Mouse (Mus musculus) fibroblast of lung, adult 2 months (primary cell): ENCODE data around the gene Kdm5a.
A peak's percentile ranks its signal among the peaks of the same experiment; 100 is the strongest.

ENCODE experiments used
- DNase-seq: peaks from one replicate; pipeline ENCODE4 v3.0.0-alpha.2; 2011; ENCODE audit warnings: low read depth

The Kdm5a gene

DNA sequence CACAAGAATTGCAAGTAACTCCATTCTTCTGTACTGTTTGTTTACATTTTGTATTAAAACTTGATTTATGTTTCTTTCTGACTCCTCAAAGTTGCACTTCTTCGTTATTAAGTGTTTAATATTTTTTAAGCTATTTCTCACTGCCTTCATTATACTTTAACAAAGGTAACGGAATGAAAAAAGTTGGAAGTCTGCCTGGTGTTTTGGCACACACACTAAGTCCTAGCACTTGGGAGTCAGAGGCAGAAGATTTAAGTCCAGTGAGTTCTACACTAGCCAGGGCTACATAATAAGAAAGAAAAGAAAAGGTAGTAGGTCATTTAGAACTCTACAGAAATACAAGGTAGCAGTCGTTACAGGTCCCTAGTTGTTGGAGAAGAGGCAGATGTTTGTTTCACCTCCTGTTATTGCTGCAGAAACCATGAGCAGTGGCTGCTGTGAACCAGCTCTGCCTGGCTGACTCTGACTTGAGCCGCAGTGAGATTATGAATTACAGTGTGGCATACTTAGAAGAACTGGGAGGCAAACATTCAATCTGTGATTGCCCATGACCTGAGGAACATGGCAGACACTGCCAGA, 78.3 kb downstream of the Kdm5a start:
- no peak for DNase-seq

DNA sequence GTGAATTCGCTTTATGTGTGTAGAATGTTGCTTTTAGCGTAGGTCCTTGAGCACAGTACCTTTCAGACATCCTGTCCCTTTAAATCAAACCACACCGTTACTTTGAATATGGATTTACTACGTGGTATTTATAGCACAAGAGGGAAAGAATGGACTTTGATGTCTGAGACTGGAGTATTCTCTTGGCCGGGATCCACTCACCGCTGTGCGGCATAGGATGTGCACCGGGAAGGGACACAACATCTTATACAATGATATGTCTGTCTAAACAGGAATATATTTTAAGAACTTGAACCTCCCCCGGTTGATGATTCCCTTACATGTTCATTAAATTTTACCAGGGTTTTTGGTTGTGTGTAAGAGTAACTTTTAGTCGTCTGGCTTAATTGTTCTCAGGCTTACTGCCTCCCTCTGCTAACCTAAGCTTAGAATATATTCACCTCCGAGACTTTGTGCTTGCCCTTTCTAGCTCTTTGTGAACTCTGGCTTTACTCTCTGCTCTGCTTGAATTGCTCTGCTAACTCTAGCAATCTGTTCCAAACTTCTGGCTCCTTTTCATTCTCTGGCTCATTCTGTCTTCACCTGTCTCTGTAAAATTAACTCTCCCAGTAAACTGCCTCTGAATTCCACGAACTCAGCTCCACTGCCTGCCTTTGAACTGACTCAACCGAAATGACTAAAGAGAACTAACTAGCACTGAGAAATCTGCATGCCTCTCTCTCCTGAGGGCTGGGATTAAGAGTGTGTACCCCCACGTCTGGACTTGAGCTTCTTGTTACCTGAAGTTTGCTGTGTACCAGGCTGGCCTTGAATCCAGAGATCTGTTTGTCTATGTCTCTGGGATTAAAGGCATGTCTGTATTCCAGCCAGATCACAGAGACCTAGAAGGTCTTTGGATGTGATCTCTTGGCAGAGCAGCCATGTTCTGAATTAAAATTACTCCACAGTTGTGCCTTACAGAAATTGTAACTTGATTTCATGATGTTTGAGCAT, 79.7 kb downstream of the Kdm5a start:
- DNase-seq: no peak

DNA sequence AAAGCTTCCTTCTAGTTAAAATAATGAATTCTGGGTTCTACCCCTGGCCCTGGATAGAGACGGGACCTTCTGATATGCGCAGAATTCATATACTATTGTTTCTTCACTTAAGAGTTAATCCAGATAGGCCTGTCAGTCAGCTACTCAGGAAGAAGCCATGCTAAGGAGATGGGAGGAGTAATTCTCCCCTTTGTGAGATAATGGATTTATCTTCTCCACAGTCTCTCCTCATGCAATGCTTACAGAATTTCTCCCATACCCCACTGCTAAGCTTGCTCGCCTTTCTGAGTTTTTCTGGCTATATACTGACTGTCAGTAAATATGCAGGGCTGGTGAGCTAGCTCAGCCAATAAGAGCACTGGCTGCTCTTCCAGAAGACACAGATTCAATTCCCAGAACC, 86.3 kb downstream of the Kdm5a start:
- DNase-seq: no peak

DNA sequence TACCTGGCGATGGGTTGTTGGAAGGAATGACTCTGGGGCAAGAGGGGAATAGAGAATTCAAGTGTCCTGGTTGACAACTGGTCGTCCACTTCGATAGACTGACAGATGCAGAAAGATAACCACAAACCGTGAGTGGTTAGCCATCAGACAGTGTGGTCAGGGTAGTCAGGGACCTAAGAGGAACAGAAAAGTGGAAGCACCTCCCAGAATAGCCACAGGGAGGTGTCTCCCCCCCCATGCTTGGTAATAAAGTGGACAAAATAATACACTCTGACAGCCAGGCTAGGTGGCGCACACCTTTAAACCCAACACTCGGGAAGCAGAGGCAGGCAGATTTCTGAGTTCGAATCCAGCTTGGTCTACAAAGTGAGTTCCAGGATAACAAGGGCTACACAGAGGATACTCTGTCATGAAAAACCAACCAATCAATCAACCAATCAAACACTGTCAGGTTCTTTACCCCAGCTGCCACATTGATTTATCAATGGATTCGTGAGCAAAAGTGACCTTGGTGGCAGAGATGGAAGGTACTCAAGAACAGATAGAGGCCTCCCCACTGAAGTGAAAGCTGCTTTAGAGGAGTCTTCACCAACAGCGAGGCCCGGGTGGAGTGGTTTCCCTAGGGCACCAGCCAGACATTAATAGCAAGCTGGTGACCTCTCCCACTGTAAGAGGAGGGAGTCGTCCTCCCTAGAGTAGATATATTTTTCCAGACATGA, 88.6 kb downstream of the Kdm5a start:
- DNase-seq: no peak

DNA sequence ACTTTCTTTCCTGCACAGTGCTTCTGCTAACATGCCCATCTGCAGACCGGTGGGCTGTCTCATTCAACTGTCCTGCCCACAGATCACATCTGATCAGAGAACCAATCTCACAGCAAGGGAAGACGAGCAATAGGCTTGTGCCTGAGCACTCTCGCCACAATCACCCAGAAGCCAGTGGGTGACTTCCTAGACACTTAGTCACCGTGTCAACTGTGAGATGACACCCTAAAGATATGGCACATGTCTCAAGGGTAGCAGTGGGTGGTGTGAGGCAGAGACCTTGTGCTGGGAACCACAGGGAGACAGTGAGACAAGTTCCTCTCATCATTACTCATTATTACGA, 89.2 kb downstream of the Kdm5a start:
- no peak for DNase-seq

DNA sequence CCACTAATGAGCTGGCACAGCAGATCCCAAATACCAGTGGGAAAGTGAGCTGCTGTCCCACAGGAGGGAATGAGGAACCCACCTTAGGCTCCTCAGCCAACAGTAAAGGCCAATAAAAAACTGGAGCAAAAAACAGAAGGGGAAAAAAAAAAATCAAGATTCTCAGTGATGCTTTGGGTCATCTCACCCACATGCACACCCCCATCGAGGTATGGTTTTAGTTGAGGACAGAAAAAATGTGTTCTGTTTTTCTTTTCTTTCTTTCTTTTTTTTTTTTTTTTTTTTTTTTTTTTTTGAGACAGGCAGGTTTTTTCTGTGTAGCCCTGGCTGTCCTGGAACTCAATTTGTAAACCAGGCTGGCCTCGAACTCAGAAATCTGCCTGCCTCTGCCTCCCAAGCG, 89.6 kb downstream of the Kdm5a start:
- no peak for DNase-seq

DNA sequence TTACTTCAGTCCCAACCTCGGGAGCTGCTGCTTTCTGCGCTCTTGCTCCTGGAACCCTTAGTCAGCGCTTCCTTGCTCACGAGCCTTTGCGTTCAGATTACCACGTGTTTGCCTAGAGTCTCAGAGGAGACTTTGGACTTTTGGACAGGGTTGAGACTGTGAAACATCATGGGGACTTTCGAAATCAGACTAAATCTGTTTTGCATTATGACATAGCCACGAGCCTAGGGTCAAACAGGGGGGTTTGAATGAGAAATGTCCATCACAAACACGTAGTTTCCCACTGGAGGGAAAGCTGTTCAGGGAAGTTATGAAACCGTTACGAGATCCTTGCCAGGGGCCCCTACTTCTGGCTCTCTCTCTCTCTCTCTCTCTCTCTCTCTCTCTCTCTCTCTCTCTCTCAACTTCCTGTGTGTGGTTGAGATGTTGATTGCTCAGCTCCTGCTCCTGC, 90.7 kb downstream of the Kdm5a start:
- peak; percentile 84 for DNase-seq

DNA sequence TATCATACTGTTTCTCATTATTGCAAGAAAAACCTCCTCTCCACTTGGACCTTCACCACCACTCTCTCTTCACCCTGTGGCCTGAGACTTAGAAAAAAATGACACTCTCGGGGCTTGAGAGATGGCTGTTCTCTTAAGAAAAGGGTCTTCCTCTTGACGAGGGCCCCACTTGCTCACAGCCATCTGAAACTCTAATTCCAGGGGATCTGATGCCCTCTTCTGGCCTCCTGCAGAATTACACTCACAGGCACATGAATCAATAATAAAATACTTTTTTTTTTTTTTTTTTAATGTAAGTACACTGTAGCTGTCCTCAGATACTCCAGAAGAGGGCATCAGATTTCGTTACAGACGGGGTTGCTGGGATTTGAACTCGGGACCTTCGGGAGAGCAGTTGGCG, 93.2 kb downstream of the Kdm5a start:
- no peak for DNase-seq

DNA sequence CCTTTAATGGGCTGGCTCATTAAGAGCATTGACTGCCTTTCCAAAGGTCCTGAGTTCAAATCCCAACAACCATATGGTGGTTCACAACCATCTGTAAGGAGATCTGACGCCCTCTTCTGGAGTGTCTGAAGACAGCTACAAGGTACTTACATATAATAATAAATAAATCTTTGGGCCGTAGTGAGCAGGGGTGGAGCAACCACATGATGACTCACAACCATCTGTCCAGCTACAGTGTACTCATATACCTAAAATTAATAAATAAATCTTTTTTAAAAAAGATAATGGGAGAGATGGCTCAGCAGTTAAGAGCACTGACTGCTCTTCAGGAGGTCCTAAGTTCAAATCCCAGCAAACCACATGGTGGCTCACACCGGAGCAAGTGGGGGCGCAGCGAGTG, 93.8 kb downstream of the Kdm5a start:
- no peak for DNase-seq

DNA sequence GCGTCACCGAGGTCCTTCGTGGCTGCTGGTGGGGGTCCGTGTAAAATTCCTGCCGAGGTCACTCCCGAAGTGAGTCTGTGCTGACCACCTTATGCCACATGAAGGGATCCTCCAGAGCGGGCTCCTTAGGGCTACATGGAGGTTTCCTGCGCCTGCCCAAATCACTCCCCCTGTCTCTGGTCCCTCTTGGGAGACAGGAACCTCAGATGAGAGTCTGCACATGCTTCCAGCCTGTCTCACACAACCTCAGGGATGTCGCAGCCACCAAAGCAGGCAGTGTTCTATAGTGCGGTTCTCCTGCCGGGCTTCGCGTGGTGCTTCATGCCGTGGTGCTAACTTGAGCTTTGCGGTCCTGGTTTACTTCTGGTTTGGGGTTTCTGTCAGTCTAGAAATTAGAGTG, 97.3 kb downstream of the Kdm5a start:
- DNase-seq: no peak

DNA sequence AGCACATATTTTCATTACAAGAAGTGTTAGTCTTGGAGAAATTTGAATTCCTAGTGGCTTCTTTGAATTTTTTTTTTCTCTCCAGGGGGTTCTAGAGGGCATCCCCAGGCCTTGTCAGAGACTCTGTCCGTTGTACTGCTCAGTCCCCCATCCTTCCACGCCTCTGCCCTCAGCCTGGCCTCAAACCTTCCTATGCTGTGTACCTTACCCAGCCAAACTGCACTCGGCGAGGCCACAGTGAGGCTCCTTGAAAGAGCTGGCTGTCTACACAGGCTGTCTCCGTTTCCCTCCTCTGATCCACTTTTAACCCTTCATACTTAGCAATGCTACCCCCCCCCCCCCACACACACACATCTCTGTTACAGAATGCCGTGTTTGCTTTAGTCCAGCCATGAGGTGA, 98.3 kb downstream of the Kdm5a start:
- DNase-seq: no peak

DNA sequence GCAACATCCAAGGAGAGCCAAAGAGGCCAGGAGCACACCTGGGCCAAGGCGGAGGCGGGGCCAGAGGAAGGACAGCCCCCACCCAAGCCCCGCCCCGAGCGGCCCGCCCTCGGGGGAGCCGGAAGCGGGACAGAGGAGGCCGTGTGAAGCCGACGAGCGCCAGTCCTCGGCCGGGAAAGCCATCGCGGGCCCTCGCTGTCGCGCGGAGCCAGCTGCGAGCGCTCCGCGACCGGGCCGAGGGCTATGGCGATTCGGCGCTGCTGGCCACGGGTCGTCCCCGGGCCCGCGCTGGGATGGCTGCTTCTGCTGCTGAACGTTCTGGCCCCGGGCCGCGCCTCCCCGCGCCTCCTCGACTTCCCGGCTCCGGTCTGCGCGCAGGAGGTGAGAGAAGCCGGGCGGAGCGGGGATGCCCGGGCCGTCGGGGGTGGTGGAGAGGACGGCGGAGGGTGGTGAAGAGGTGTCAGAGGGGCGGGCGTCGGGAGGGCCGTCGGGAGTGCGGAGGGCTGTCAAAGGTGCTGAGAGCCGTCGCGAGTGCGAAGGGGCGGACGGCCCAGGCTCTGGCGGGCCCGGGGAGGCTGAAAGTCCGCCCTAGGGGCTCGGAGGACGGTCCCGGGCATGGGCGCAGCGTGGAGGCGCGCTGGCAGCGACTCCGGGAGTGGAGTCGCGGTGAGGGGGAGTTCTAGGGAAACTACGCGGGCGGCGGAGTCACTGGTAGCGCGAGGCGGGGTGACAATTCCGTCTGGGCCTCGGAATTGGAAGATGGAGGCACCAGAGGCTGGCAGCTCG, 99.4 kb downstream of the Kdm5a start, which contains the start of gene Il17ra:
Gene Il17ra (plus strand): TSS at position 162 of the 786 bp plus-strand sequence.
- no peak for DNase-seq

DNA sequence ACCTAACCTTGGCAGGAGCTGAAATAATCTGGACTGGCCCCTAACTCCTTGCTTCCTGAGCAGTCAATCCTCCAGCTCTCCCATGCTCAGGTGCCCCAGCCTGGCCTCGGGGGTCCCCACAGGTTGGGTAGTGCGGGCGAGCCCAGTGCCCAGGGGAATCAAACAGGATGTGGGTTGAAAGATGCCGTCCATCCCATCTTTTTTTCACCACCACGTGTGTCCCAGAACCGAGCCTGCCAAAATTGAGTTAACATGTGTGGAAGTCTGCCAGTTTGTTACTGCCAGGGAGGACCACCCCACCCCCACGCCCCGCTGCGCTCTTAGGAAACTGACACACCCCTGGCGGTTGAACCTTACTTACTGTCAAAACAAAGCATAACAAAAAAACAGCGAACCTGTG, 100.0 kb downstream of the Kdm5a start:
- peak; percentile 51 for DNase-seq

DNA sequence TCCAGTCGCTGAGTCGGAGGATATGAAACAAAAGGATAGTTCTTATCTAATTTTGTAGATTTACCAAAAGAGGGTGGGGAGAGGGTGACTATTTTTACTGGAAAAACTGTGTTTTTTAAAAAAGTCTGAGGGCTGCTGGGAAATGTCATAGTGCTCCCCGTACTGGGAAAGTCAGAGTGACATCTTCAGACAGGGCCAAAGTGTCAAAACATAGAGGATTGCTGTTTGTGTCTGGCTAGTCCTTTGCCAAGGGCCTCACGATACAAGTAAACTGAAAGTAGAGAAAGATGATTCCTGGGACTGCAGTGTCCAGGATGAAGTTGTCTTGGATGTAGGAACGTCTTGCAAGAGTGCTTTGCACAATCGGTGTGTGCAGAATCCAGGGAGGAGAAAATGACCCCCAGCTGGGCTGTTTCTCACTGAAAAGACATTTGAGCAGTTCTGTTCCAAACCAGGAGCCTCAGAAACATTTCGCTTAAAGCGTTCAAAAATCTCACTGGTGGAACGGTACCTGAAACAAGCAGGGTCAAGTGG, 100.5 kb downstream of the Kdm5a start:
- DNase-seq: no peak

DNA sequence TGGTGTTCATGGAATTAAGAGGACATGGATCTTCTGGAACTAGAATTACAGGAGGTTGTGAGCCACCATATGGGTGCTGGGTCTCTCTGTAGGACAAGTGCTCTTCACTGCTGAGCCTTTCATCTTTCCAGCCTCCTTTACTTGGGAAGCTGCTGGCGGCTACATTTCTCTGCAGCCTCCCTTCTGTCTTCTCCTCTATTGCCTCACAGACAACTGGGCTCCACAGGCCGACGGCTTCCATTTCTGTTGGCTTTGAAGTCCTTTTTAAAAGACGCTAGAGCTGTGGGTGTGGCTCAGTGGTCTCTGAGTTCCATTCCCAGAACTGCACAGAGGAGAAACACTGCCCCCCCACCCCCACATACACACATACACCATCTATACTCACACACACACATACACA, 101.5 kb downstream of the Kdm5a start:
- DNase-seq: no peak

DNA sequence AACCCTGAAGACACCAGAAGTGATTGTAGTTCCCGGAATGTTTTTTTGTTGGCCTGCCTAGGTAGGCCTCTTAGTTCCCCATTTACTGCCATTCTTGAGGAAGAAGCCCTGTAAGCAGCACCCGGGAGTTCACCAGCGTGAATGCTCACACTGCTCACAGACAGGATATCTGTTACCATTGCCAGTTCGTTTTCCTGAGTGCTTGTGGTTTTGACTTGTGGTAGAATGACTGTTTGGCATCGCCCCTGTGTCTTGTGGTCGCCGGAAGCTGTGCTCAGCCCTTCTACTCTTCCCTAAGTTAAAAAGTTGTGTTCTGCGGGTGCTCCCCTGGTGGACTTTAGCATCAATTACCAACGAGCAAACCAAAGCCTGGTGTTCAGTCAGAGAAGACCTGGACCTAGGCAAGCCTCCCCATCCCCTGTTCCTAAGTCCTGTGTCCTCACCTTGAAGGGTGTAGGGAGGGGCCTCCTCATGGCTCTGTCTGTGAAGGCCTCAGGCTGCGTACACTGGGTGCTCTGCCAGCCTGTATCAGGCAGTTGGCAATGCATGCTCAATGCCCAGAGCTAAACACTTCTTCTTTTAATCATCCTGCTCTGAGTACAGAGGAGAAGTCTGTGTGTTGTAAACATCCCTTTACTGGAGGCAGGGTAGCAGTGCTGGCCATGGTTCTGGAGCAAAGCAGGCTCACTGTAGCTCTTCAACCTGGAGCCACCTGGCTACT, 102.8 kb downstream of the Kdm5a start:
- no peak for DNase-seq

DNA sequence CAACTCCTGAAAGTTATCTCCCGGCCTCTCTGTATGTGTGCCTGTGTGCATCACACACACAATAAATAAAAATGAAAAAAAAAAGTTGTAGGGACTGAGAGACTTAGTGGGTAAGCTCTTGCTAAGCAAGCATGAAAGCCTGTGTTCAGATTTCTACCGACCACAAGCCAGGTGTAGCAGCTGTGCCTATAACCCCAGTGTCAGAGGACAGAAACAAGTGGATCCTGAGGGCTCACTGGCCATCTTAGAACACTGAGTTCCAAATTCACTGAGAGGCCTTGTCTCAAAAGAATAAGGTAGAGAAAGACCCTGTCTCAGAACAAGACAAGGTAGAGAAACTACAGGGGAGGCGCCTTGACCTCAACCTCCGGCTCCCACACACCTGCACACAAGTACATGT, 104.3 kb downstream of the Kdm5a start:
- DNase-seq: no peak

DNA sequence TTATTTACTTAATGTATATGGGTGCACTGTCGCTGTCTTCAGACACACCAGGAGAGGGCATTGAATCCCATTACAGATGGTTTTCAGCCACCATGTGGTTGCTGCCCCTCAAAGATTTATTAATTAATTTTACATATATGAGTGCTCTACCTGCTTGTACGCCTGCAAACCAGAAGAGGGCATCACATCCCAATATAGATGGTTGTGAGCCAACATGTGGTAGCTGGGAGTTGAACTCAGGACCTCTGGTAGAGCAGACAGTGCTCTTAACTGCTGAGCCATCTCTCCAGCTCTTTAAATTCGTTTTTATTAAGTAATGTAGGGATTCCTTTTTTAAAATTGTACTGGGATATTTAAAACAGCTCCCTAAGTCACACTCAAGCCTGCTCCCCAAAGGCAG, 105.3 kb downstream of the Kdm5a start:
- no peak for DNase-seq

DNA sequence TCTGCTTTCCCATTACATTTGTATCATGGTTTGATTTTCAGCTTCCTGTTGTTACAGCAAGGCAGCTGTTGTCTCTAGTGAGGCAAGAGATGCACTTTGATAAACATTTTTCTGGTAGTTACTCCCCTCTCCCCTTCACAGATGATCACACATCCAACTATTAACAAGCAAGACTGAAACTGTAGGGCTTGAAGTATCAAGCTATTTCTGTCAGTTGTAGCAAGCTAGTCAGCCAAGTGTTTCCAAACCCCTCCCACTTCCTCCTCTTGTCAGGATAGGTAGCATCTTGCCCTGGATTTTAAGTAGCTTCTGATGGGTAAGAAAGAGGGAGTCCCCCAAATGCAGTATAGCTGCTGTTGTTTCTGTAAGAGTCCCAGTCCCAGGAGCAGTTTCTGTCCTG, 105.8 kb downstream of the Kdm5a start:
- no peak for DNase-seq

DNA sequence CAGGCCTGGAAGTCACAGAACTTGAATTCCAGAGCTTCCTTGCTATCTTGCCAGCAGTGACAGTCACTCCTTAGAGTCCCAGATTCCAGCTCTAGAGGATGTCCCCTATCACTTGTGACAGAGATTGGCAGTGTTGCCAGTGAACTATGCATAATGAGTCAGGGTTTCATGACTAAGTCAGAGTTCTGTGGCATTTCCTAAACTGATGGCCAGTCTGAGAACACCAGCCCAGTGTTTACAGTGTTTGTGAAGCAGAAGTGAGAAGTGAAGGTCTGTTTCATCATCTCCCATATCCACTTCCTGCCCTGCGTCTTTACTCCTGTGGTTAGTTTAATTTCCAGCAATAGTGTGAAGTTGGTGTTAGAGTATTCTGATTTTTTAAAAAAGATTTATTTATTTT, 106.7 kb downstream of the Kdm5a start:
- peak; percentile 64 for DNase-seq

DNA sequence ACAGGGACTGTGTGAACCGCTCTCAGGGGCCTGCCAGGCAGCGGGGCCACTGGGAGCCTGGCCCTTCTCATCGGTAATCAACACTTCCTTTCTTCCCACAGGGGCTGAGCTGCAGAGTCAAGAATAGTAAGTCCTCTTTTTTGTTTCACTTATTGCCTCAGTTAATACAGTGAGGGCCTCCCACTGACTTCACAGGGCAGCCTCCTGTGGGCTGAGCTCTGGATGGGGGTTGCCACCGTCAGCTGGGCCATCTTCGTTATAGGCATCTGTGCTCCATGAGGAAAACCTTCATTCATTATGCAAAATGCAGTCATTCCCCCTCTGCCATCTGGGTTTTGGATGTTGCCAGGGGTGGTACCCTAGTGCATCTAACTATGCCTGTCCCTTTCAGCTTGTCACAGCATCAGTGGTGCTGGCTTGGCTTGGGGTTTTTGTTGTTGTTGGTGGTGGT, 108.1 kb downstream of the Kdm5a start:
- no peak for DNase-seq
